Mouse (Mus musculus) CH12.LX (cell line): ENCODE data around the gene Ttc7b. TPM values are rescaled to one million over a fixed set of nuclear protein-coding genes. Genes with fewer than 3 reads are reported as not detected.

Source experiments
- DNase-seq: peaks from one replicate; pipeline ENCODE4 v3.0.0-alpha.2; 2013; ENCODE audit errors: extremely low read depth
- H3K27ac ChIP-seq: 2 replicates; pipeline ENCODE4 v1.5.1; 2012; ENCODE audit warnings: low read depth, mild to moderate bottlenecking, control low read depth, moderate library complexity; ENCODE audit not compliant: insufficient read depth
- H3K27me3 ChIP-seq: replicated peaks from 2 replicates; pipeline ENCODE3; 2012; ENCODE audit warnings: inconsistent platforms
- H3K36me3 ChIP-seq, 2 experiments: replicated peaks in 1 of 2; 2 replicates each; pipeline versions ENCODE3 to v1.6.1; 2012; ENCODE audit warnings: inconsistent platforms in 1 of 2, low read length in 1 of 2, mild to moderate bottlenecking in 1 of 2, mixed read lengths in 1 of 2, moderate library complexity in 1 of 2; ENCODE audit not compliant: control insufficient read depth in 1 of 2, insufficient read depth in 1 of 2
- H3K4me1 ChIP-seq, 2 experiments: 2 replicates each; pipeline ENCODE4 v1.6.1; 2012; ENCODE audit warnings: inconsistent platforms in 1 of 2, moderate library complexity in 1 of 2; ENCODE audit not compliant: insufficient read depth in 2 of 2, control insufficient read depth in 1 of 2
- H3K4me2 ChIP-seq: 2 replicates; pipeline ENCODE4 v1.6.1; 2012; ENCODE audit warnings: low read depth, mild to moderate bottlenecking, control low read depth; ENCODE audit not compliant: poor library complexity, insufficient read depth, severe bottlenecking
- H3K4me3 ChIP-seq, 3 experiments: fragments of 150-350 bp in 1 of 3; sonication (generic) in 1 of 3; replicated peaks in 1 of 3; 2 replicates each; pipeline versions ENCODE3 to v1.5.1; 2011 to 2012; ENCODE audit warnings: low read depth in 2 of 3, low read length in 2 of 3, mild to moderate bottlenecking in 2 of 3, moderate library complexity in 2 of 3, control low read depth in 1 of 3, improper control_type of control experiment in 1 of 3, inconsistent platforms in 1 of 3, mixed read lengths in 1 of 3; ENCODE audit not compliant: poor library complexity in 1 of 3
- H3K79me2 ChIP-seq: replicated peaks from 2 replicates; pipeline ENCODE4 v1.6.1; 2012; ENCODE audit warnings: mild to moderate bottlenecking, moderate library complexity; ENCODE audit not compliant: control insufficient read depth, poor library complexity, insufficient read depth, severe bottlenecking; ENCODE audit errors: extremely low read depth
- H3K9ac ChIP-seq: 2 replicates; pipeline ENCODE4 v1.6.1; 2012; ENCODE audit warnings: low read depth, mild to moderate bottlenecking, control low read depth, moderate library complexity; ENCODE audit not compliant: insufficient read depth
- H3K9me3 ChIP-seq: replicated peaks from 2 replicates; pipeline ENCODE3; 2012; ENCODE audit warnings: low read length, inconsistent platforms, mixed read lengths
- BHLHE40 ChIP-seq: IDR thresholded peaks from 2 replicates; pipeline ENCODE4 v1.6.1; 2011; ENCODE audit warnings: mild to moderate bottlenecking, low read depth, low read length, improper control_type of control experiment
- CHD1 ChIP-seq: IDR thresholded peaks from 2 replicates; pipeline ENCODE4 v1.6.1; 2012; ENCODE audit warnings: low read depth, low read length, improper control_type of control experiment, inconsistent platforms
- CHD2 ChIP-seq: IDR thresholded peaks from 2 replicates; pipeline ENCODE4 v1.6.1; 2011; ENCODE audit warnings: low read length, improper control_type of control experiment
- CTCF ChIP-seq, 2 experiments: IDR thresholded peaks in 1 of 2; conservative IDR thresholded peaks in 1 of 2; 2 replicates each; pipeline ENCODE4 v1.5.1; 2011 to 2012; ENCODE audit warnings: low read depth in 2 of 2, low read length in 2 of 2, improper control_type of control experiment in 1 of 2, inconsistent platforms in 1 of 2, mild to moderate bottlenecking in 1 of 2, moderate library complexity in 1 of 2
- E2F4 ChIP-seq: IDR thresholded peaks from 2 replicates; pipeline ENCODE4 v1.6.1; 2011; ENCODE audit warnings: low read depth, low read length, improper control_type of control experiment; ENCODE audit not compliant: insufficient replicate concordance
- ELF1 ChIP-seq: IDR thresholded peaks from 2 replicates; pipeline ENCODE4 v1.6.1; 2014; ENCODE audit warnings: low read depth, mild to moderate bottlenecking, inconsistent platforms, low read length, improper control_type of control experiment
- EP300 ChIP-seq: IDR thresholded peaks from 2 replicates; pipeline ENCODE4 v1.6.1; 2011; ENCODE audit warnings: low read length, improper control_type of control experiment
- ETS1 ChIP-seq: conservative IDR thresholded peaks from 2 replicates; pipeline ENCODE4 v1.6.1; 2012; ENCODE audit warnings: low read depth, mild to moderate bottlenecking, inconsistent platforms, low read length, improper control_type of control experiment, moderate library complexity
- HCFC1 ChIP-seq: IDR thresholded peaks from 2 replicates; pipeline ENCODE4 v1.6.1; 2012; ENCODE audit warnings: low read depth, mild to moderate bottlenecking, inconsistent platforms, low read length, improper control_type of control experiment
- IRF4 ChIP-seq: IDR thresholded peaks from 2 replicates; pipeline ENCODE4 v1.6.1; 2014; ENCODE audit warnings: low read depth, mild to moderate bottlenecking, inconsistent platforms, low read length, improper control_type of control experiment
- JUN ChIP-seq: IDR thresholded peaks from 2 replicates; pipeline ENCODE4 v1.6.1; 2011; ENCODE audit warnings: low read depth, mild to moderate bottlenecking, low read length, improper control_type of control experiment, moderate library complexity; ENCODE audit not compliant: insufficient read depth
- JUND ChIP-seq: conservative IDR thresholded peaks from 2 replicates; pipeline ENCODE4 v1.6.1; 2011; ENCODE audit warnings: low read depth, low read length, improper control_type of control experiment
- KAT2A ChIP-seq: IDR thresholded peaks from 2 replicates; pipeline ENCODE4 v1.6.1; 2012; ENCODE audit warnings: low read length, improper control_type of control experiment, inconsistent platforms; ENCODE audit not compliant: insufficient replicate concordance
- MAFK ChIP-seq: IDR thresholded peaks from 2 replicates; pipeline ENCODE4 v1.6.1; 2011; ENCODE audit warnings: low read length, improper control_type of control experiment; ENCODE audit not compliant: insufficient replicate concordance
- MAX ChIP-seq: IDR thresholded peaks from 2 replicates; pipeline ENCODE4 v1.6.1; 2011; ENCODE audit warnings: low read length, improper control_type of control experiment
- MAZ ChIP-seq: IDR thresholded peaks from 2 replicates; pipeline ENCODE4 v1.6.1; 2012; ENCODE audit warnings: low read depth, mild to moderate bottlenecking, inconsistent platforms, low read length, improper control_type of control experiment, moderate library complexity
- MEF2A ChIP-seq: IDR thresholded peaks from 2 replicates; pipeline ENCODE4 v1.6.1; 2014; ENCODE audit warnings: low read depth, mild to moderate bottlenecking, inconsistent platforms, low read length, improper control_type of control experiment, borderline replicate concordance
- MXI1 ChIP-seq: IDR thresholded peaks from 2 replicates; pipeline ENCODE4 v1.6.1; 2011; ENCODE audit warnings: mild to moderate bottlenecking, low read depth, low read length, improper control_type of control experiment
- MYC ChIP-seq: IDR thresholded peaks from 2 replicates; pipeline ENCODE4 v1.6.1; 2011; ENCODE audit warnings: low read depth, mild to moderate bottlenecking, improper control_type of control experiment, low read length
- NELFE ChIP-seq: IDR thresholded peaks from 2 replicates; pipeline ENCODE4 v1.6.1; 2011; ENCODE audit warnings: low read depth, low read length, improper control_type of control experiment
- NRF1 ChIP-seq: IDR thresholded peaks from 2 replicates; pipeline ENCODE4 v1.6.1; 2014; ENCODE audit warnings: low read depth, mild to moderate bottlenecking, inconsistent platforms, low read length, improper control_type of control experiment, moderate library complexity
- PAX5 ChIP-seq: IDR thresholded peaks from 2 replicates; pipeline ENCODE4 v1.6.1; 2012; ENCODE audit warnings: low read length, inconsistent platforms, mixed read lengths
- POLR2A ChIP-seq: IDR thresholded peaks from 2 replicates; pipeline ENCODE4 v1.6.1; 2011; ENCODE audit warnings: low read depth, mild to moderate bottlenecking, improper control_type of control experiment, low read length
- POLR2AphosphoS2 ChIP-seq: IDR thresholded peaks from 2 replicates; pipeline ENCODE4 v1.6.1; 2011; ENCODE audit warnings: low read depth, low read length, improper control_type of control experiment
- RAD21 ChIP-seq: IDR thresholded peaks from 2 replicates; pipeline ENCODE4 v1.6.1; 2011; ENCODE audit warnings: low read depth, mild to moderate bottlenecking, low read length, improper control_type of control experiment, moderate library complexity
- USF1 ChIP-seq: IDR thresholded peaks from 2 replicates; pipeline ENCODE4 v1.6.1; 2014; ENCODE audit warnings: low read depth, mild to moderate bottlenecking, inconsistent platforms, low read length, improper control_type of control experiment
- USF2 ChIP-seq: conservative IDR thresholded peaks from 2 replicates; pipeline ENCODE4 v1.6.1; 2011; ENCODE audit warnings: low read depth, low read length, improper control_type of control experiment
- ZC3H11A ChIP-seq: IDR thresholded peaks from 2 replicates; pipeline ENCODE4 v1.6.1; 2012; ENCODE audit warnings: low read depth, mild to moderate bottlenecking, inconsistent platforms, low read length, improper control_type of control experiment
- ZKSCAN1 ChIP-seq: IDR thresholded peaks from 2 replicates; pipeline ENCODE4 v1.6.1; 2012; ENCODE audit warnings: low read depth, inconsistent platforms, low read length, improper control_type of control experiment, borderline replicate concordance
- ZMIZ1 ChIP-seq: IDR thresholded peaks from 2 replicates; pipeline ENCODE4 v1.6.1; 2012; ENCODE audit warnings: low read depth, mild to moderate bottlenecking, inconsistent platforms, low read length, improper control_type of control experiment
- ZNF384 ChIP-seq: IDR thresholded peaks from 2 replicates; pipeline ENCODE4 v1.6.1; 2012; ENCODE audit warnings: low read depth, low read length, improper control_type of control experiment, inconsistent platforms
- dilution Hi-C: fragments of 300-500 bp; cut with MboI; formaldehyde crosslinking; loops from 2 replicates; pipeline ENCODE4 v1.14.3; 2020; ENCODE audit warnings: low sequenced_read_pairs; ENCODE audit not compliant: extremely low pct_unique_long_range_greater_than_20kb, extremely low pct_ligation_motif_present
- in situ Hi-C: fragments of 300-500 bp; cut with MboI; formaldehyde crosslinking; loops from 3 replicates; pipeline ENCODE4 v1.14.3; 2019; ENCODE audit warnings: low sequenced_read_pairs, low pct_ligation_motif_present, low pct_unique_long_range_greater_than_20kb, mixed read lengths
- polyA plus RNA-seq: library from polyadenylated mRNA; unstranded; fragments of >175 nt; gene quantifications from 2 replicates; pipeline ENCODE4 v1.2.1, GENCODE M21; 2012; ENCODE audit warnings: low read depth; ENCODE audit not compliant: insufficient read length
- total RNA-seq, 2 experiments: library from RNA; depleted of rRNA; stranded (reverse); fragments of 300-350 nt in 1 of 2; fragments of >200 nt in 1 of 2; gene quantifications; 2 replicates each; pipeline ENCODE4 v1.2.3; 2012 to 2014

Gene Ttc7b
- total and polyA plus RNA-seq, 3 experiments, result 7.8 to 18.3 (median 12.7) TPM

GRCm38 (mm10) chr12:100283283-100283682 lies 237.3 kb downstream of the Ttc7b start:
- Histone ChIP-seq H3K9ac (no peak overlapping the region), H3K27me3 (no peaks in the 10 kb centered on the region), H3K27ac (no peak overlapping the region), H3K4me1 (peaks cover 10 to 42% of the 10 kb centered on the region in 2 experiments), H3K4me2 (no peak overlapping the region), H3K36me3 (no peaks in the 10 kb centered on the region), H3K4me3 (no peak overlapping the region), H3K9me3 (no peaks in the 10 kb centered on the region), H3K79me2 (no peaks in the 10 kb centered on the region)
- DNase-seq, result no peak
- no peak for TF ChIP-seq ZC3H11A
- no peak for TF ChIP-seq JUND
- TF ChIP-seq EP300, result no peak
- TF ChIP-seq ZNF384, result peak; percentile 43; the same call in 1 of the 2 replicates
- in situ Hi-C loops (no loop called here), dilution Hi-C loops (no loop called here)

- no peak overlapping the region for H3K4me2 ChIP-seq
- peak overlapping the region; percentile 27; the same call in 1 of the 2 replicates for H3K27ac ChIP-seq
- H3K9ac ChIP-seq, result no peak overlapping the region
- H3K79me2 ChIP-seq, result no peaks in the 10 kb centered on the region
- no peaks in the 10 kb centered on the region for H3K27me3 ChIP-seq
- H3K36me3 ChIP-seq, result no peaks in the 10 kb centered on the region
- dilution Hi-C loops, result no loop called here
- H3K4me3 ChIP-seq, result no peak overlapping the region
- peaks cover 20 to 52% of the 10 kb centered on the region in 2 experiments for H3K4me1 ChIP-seq
- peak; percentile 83 for DNase-seq
- in situ Hi-C loops, result no loop called here
- H3K9me3 ChIP-seq, result no peaks in the 10 kb centered on the region
- no peak for TF ChIP-seq JUN
- no peak for TF ChIP-seq NRF1
- TF ChIP-seq MEF2A, result peak; percentile 72
- TF ChIP-seq ZKSCAN1, result no peak
- no peak for TF ChIP-seq POLR2AphosphoS2
- no peak; the same call in none of the 2 replicates for TF ChIP-seq RAD21
- peak; percentile 47; the same call in 1 of the 2 replicates for TF ChIP-seq ELF1
- TF ChIP-seq MAZ, result no peak
- TF ChIP-seq PAX5, result no peak
- TF ChIP-seq POLR2A, result no peak
- no peak for TF ChIP-seq CTCF (conservative IDR thresholded peaks at IDR 0.05 in 1 of 2, IDR thresholded peaks at IDR 0.05 in 1 of 2; ENCODE audit: low read depth in 2 of 2, low read length in 2 of 2)
- no peak for TF ChIP-seq E2F4
- TF ChIP-seq EP300, result peak; percentile 52; the same call in 1 of the 2 replicates
- TF ChIP-seq CHD2, result no peak
- TF ChIP-seq HCFC1, result no peak
- no peak for TF ChIP-seq ZC3H11A
- no peak for TF ChIP-seq MAFK
- no peak for TF ChIP-seq JUND
- no peak for TF ChIP-seq CHD1
- TF ChIP-seq ETS1, result peak; percentile 94
- TF ChIP-seq MYC, result no peak
- 0 out of 2 replicates have a peak, but pooled peaks have one; percentile 39 for TF ChIP-seq KAT2A
- TF ChIP-seq ZNF384, result no peak
- TF ChIP-seq IRF4, result peak; percentile 72
- TF ChIP-seq MAX, result peak; percentile 66; the same call in 1 of the 2 replicates
- TF ChIP-seq USF2, result peak; percentile 54
- TF ChIP-seq BHLHE40, result peak; percentile 96
- TF ChIP-seq MXI1, result peak; percentile 61; the same call in 1 of the 2 replicates
- peak; percentile 77 for TF ChIP-seq USF1
- no peak for TF ChIP-seq NELFE
- 0 out of 2 replicates have a peak, but pooled peaks have one; percentile 45 for TF ChIP-seq ZMIZ1
Observed at GRCm38 (mm10) chr12:100282025-100282885, 238.4 kb downstream of the Ttc7b start.
